In genomic region chr1:132267959-132268358, GRCm38 (mm10) we compare ENCODE assay signal across 28 mouse cellular contexts. TPM values are rescaled to one million over a fixed set of nuclear protein-coding genes. Genes with fewer than 3 reads are reported as not detected.
DNase-seq lines count a peak whose midpoint lies in the region; ATAC-seq and TF ChIP-seq lines count a peak whose summit lies in the region.
"Had no signal": no experiment of that assay in that cellular context is flagged by ENCODE, and none has a peak within 500 bp of the region (broad histone marks: within the 10 kb centered on the region; RNA-seq: fewer than 3 reads in every experiment).

No protein-coding gene starts in this region.

- TF ChIP-seq CTCF in gastrocnemius, adult 2 months (IDR thresholded peaks at IDR 0.05): no peak
- no peak for TF ChIP-seq CTCF in kidney, postnatal 0 days (IDR thresholded peaks at IDR 0.05; ENCODE audit: low read depth)

- H3K9ac ChIP-seq in kidney, postnatal 0 days (ENCODE audit: low read depth, low read length): no peak overlapping the region
- H3K9ac ChIP-seq in ES-E14 (ENCODE audit: insufficient read depth, low read depth, low read length, poor library complexity, severe bottlenecking): no peak overlapping the region
- H3K9ac ChIP-seq: embryonic facial prominence, embryonic 15.5 days; heart, embryonic 12.5 days; hindbrain, embryonic 14.5 days had no signal

- peak overlapping the region; percentile 87 for H3K27ac ChIP-seq in gastrocnemius, adult 2 months
- H3K27ac ChIP-seq in kidney, postnatal 0 days: peak overlapping the region; percentile 55
- H3K27ac ChIP-seq in ES-E14 (ENCODE audit: insufficient read depth, low read depth, low read length, poor library complexity, severe bottlenecking): peak overlapping the region; percentile 75; the same call in 1 of the 2 replicates
- H3K27ac ChIP-seq: hindbrain, embryonic 14.5 days had no signal

- DNase-seq in adrenal gland, adult 2 months: peak; percentile 56
- DNase-seq in adrenal gland, postnatal 14 days: no peak
- peak; percentile 67 for DNase-seq in gastrocnemius, adult 2 months
- DNase-seq in gastrocnemius, postnatal 10 days: no peak
- DNase-seq in kidney, postnatal 0 days (ENCODE audit: low spot score): no peak
- DNase-seq in kidney, adult 11 months: no peak
- DNase-seq in ES-E14 (ENCODE audit: low read depth, low spot score): no peak
- DNase-seq in neural tube, embryonic 10.5 days (ENCODE audit: extremely low spot score, low spot score): no peak
- DNase-seq: cerebellum, adult 18-20 months; cerebellum, postnatal 25 days; heart, postnatal 14 days; kidney, postnatal 14 days; liver; spleen, adult 18-20 months had no signal

- peaks cover 8% of the 10 kb centered on the region; the same call in 1 of the 2 replicates for H3K4me1 ChIP-seq in kidney, postnatal 0 days (replicated peaks; ENCODE audit: insufficient read depth, low read length)
- H3K4me1 ChIP-seq in ES-E14 (ENCODE audit: control insufficient read depth in 2 of 2, insufficient read depth in 2 of 2, low read length in 2 of 2, poor library complexity in 1 of 2): peaks cover 20 to 43% of the 10 kb centered on the region in 2 experiments

- no peak overlapping the region for H3K4me3 ChIP-seq in gastrocnemius, adult 2 months
- no peak overlapping the region for H3K4me3 ChIP-seq in kidney, postnatal 0 days (replicated peaks; ENCODE audit: low read depth, low read length)
- no peak overlapping the region for H3K4me3 ChIP-seq in ES-E14 (ENCODE audit: insufficient read depth in 1 of 2, low read depth in 1 of 2, low read length in 2 of 2, poor library complexity in 1 of 2, severe bottlenecking in 1 of 2)
- H3K4me3 ChIP-seq: embryonic facial prominence, embryonic 15.5 days; heart, embryonic 12.5 days had no signal

- intact Hi-C loops in gastrocnemius, adult 2 months (cut with DNase I): no loop called here

- no peak for ATAC-seq in kidney, postnatal 0 days (replicated peaks; ENCODE audit: low FRiP score, low read depth)

- no peaks in the 10 kb centered on the region for H3K27me3 ChIP-seq in kidney, postnatal 0 days (ENCODE audit: insufficient read depth, low read length)
- H3K27me3 ChIP-seq: embryonic facial prominence, embryonic 15.5 days; heart, embryonic 12.5 days had no signal

- H3K9me3 ChIP-seq in kidney, postnatal 0 days (replicated peaks; ENCODE audit: low read length): no peaks in the 10 kb centered on the region
- no peaks in the 10 kb centered on the region for H3K9me3 ChIP-seq in ES-E14 (ENCODE audit: control insufficient read depth, insufficient read depth, low read depth, low read length)
- H3K9me3 ChIP-seq: embryonic facial prominence, embryonic 15.5 days; heart, embryonic 12.5 days had no signal

- in situ Hi-C loops in ES-E14 (cut with MboI; ENCODE audit: low sequenced_read_pairs in 2 of 2, unreplicated experiment in 2 of 2): no loop called here

- H3K4me2 ChIP-seq in kidney, postnatal 0 days (ENCODE audit: low read length): no peak overlapping the region
- H3K4me2 ChIP-seq: embryonic facial prominence, embryonic 15.5 days; heart, embryonic 12.5 days; hindbrain, embryonic 14.5 days; midbrain, embryonic 11.5 days had no signal

- WGBS in kidney, postnatal 0 days: 42% methylated on average over 2 of the region's 2 CpGs

- H3K36me3 ChIP-seq in kidney, postnatal 0 days (ENCODE audit: insufficient read depth, low read length): no peaks in the 10 kb centered on the region
- no peaks in the 10 kb centered on the region for H3K36me3 ChIP-seq in ES-E14 (ENCODE audit: control insufficient read depth, insufficient read depth, low read length, poor library complexity, severe bottlenecking)
- H3K36me3 ChIP-seq: embryonic facial prominence, embryonic 15.5 days; heart, embryonic 12.5 days had no signal

TF ChIP-seq in ES-E14, 5 proteins besides CTCF, POLR2A, EP300 and RAD21:
- no peak for TF ChIP-seq ZC3H11A (IDR thresholded peaks at IDR 0.05; ENCODE audit: borderline replicate concordance, low read depth, low read length)
- no peak for TF ChIP-seq ZNF384 (IDR thresholded peaks at IDR 0.05; ENCODE audit: low read depth, low read length)

RNA-seq across cellular contexts. Expression of gene Klhdc8a, which starts 30.5 kb away (rescaled TPM):
- 100 to 1,000 TPM in 1 of 2 experiments, 10 to 100 TPM in 1; 98.4 to 272 TPM for total RNA-seq in adrenal gland, adult 2 months (2021)
- 162 and 163 TPM in 2 replicates for polyA plus RNA-seq in adrenal gland, adult 2 months (2012; rRNA removed)
- 64.1 and 71.4 TPM in 2 replicates for total RNA-seq in adrenal gland, postnatal 14 days (2021)
- under 1 TPM; 0.13 to 0.31 TPM for total RNA-seq in gastrocnemius, adult 2 months (2021)
- under 1 TPM; 0.45 to 0.52 TPM for total RNA-seq in gastrocnemius, postnatal 10 days (2021)
- polyA plus RNA-seq in kidney, postnatal 0 days (2015; fragmentation: Nextera tagmentation; extraction: Ambion mirVana): 4.1 and 5.0 TPM in 2 replicates
- total RNA-seq in ES-E14 (2012; rRNA removed): 1.2 and 2.8 TPM in 2 replicates
- total RNA-seq: granulocyte monocyte progenitor cell, adult 5-6 weeks; MEL had no signal
- polyA plus RNA-seq: stomach, embryonic 14.5 days had no signal

RNA-seq across cellular contexts. Expression of gene Gm10188, which starts 38.4 kb away (rescaled TPM):
- total RNA-seq in adrenal gland, adult 2 months (2021): not detected
- polyA plus RNA-seq in adrenal gland, adult 2 months (2012; rRNA removed): not detected in 2 replicates
- total RNA-seq in adrenal gland, postnatal 14 days (2021): not detected in 2 replicates
- total RNA-seq in gastrocnemius, adult 2 months (2021): not detected
- not detected for total RNA-seq in gastrocnemius, postnatal 10 days (2021)
- polyA plus RNA-seq in kidney, postnatal 0 days (2015; fragmentation: Nextera tagmentation; extraction: Ambion mirVana): not detected in 2 replicates
- 0.37 TPM in 1 of 2 replicates, not detected in the other for total RNA-seq in ES-E14 (2012; rRNA removed)
- total RNA-seq: adrenal gland, postnatal 36 days; granulocyte monocyte progenitor cell, adult 5-6 weeks; heart, postnatal 14 days; layer of hippocampus, postnatal 10 days; left cerebral cortex, postnatal 36 days; MEL had no signal
- polyA plus RNA-seq: embryonic facial prominence, embryonic 15.5 days; heart, embryonic 12.5 days; intestine, embryonic 14.5 days; liver, embryonic 16.5 days; lung, postnatal 0 days; neural tube, embryonic 11.5 days; stomach, embryonic 14.5 days had no signal

RNA-seq across cellular contexts. Expression of gene Nuak2, which starts 48.0 kb away (rescaled TPM):
- total RNA-seq in adrenal gland, adult 2 months (2021): 1 to 10 TPM; 4.7 TPM
- polyA plus RNA-seq in adrenal gland, adult 2 months (2012; rRNA removed): 2.8 and 2.9 TPM in 2 replicates
- total RNA-seq in adrenal gland, postnatal 14 days (2021): 3.7 and 5.6 TPM in 2 replicates
- under 1 TPM; 0.38 to 0.98 TPM for total RNA-seq in gastrocnemius, adult 2 months (2021)
- 1 to 10 TPM; 2.0 to 2.2 TPM for total RNA-seq in gastrocnemius, postnatal 10 days (2021)
- 8.7 and 9.6 TPM in 2 replicates for polyA plus RNA-seq in kidney, postnatal 0 days (2015; fragmentation: Nextera tagmentation; extraction: Ambion mirVana)
- total RNA-seq in ES-E14 (2012; rRNA removed): 7.4 and 8.0 TPM in 2 replicates

Comparison
In these comparisons a context has a peak if more than half of its experiments do, and no peak if none do; other contexts are left out.
1. DNase-seq: peak in adrenal gland, adult 2 months (single experiment) and gastrocnemius, adult 2 months (single experiment); none in adrenal gland, postnatal 14 days (single experiment), gastrocnemius, postnatal 10 days (single experiment), kidney, postnatal 0 days (single experiment), kidney, adult 11 months (single experiment), ES-E14 (single experiment) and neural tube, embryonic 10.5 days (single experiment).
2. RNA of gene Klhdc8a, which starts 30.5 kb away (total RNA-seq): 98.4 to 272 TPM in adrenal gland, adult 2 months and 64.1 to 71.4 TPM in adrenal gland, postnatal 14 days; 1.2 to 2.8 TPM in ES-E14, 0.45 to 0.52 TPM in gastrocnemius, postnatal 10 days and 0.13 to 0.31 TPM in gastrocnemius, adult 2 months; every median in the first group is over 10 times any median in the second.
3. Peak in every context shown above with its lines, with median percentiles within 50 percentile points of each other: H3K27ac ChIP-seq.